Mouse (Mus musculus): ENCODE results near the gene Myt1. TPM values are rescaled to one million over a fixed set of nuclear protein-coding genes. Genes with fewer than 3 reads are reported as not detected.

Gene Myt1
- not detected in 2 replicates for polyA plus RNA-seq (2015; fragmentation: Nextera tagmentation; extraction: Ambion mirVana)

- ATAC-seq (no peak), DNase-seq (no peak)
- Histone ChIP-seq H3K4me1 (ENCODE audit: insufficient read depth) (no peaks in the 10 kb centered on the region), H3K4me2 (ENCODE audit: low read depth, low read length) (no peak within 1 kb of the TSS), H3K36me3 (replicated peaks; ENCODE audit: insufficient read depth, low read length) (no peaks in the 10 kb centered on the region), H3K27me3 (ENCODE audit: insufficient read depth, low read length) (no peaks in the 10 kb centered on the region), H3K27ac (ENCODE audit: low read depth) (no peak within 1 kb of the TSS), H3K4me3 (ENCODE audit: low read depth, low read length) (no peak within 1 kb of the TSS), H3K9ac (replicated peaks) (no peak within 1 kb of the TSS), H3K9me3 (ENCODE audit: low read length) (no peaks in the 10 kb centered on the region)
- no peak for TF ChIP-seq CTCF (IDR thresholded peaks at IDR 0.05; ENCODE audit: low read depth)
- no peak for TF ChIP-seq EP300 (IDR thresholded peaks at IDR 0.05; ENCODE audit: low read depth)
- 52% methylated on average over 8 of the region's 8 CpGs for WGBS (ENCODE audit: insufficient replicate concordance)
These were observed at the start of gene Myt1 for GRCm38 (mm10) chr2:181763006-181763830. Gene Myt1, plus strand, starts transcription at chr2:181763332.

GRCm38 (mm10) chr2:181713749-181714148 lies 49.4 kb upstream of the Myt1 start:
- H3K27me3 ChIP-seq (ENCODE audit: insufficient read depth, low read length): no peaks in the 10 kb centered on the region
- WGBS (ENCODE audit: insufficient replicate concordance): 85% methylated on average over 1 of the region's 1 CpGs
- ATAC-seq (no peak), DNase-seq (no peak)
- no peaks in the 10 kb centered on the region for H3K4me1 ChIP-seq (ENCODE audit: insufficient read depth)
- no peak for TF ChIP-seq EP300 (IDR thresholded peaks at IDR 0.05; ENCODE audit: low read depth)
- no peak for TF ChIP-seq CTCF (IDR thresholded peaks at IDR 0.05; ENCODE audit: low read depth)
- no peaks in the 10 kb centered on the region for H3K9me3 ChIP-seq (ENCODE audit: low read length)
- H3K4me2 ChIP-seq (ENCODE audit: low read depth, low read length): no peak overlapping the region
- H3K27ac ChIP-seq (ENCODE audit: low read depth): no peak overlapping the region
- no peaks in the 10 kb centered on the region for H3K36me3 ChIP-seq (replicated peaks; ENCODE audit: insufficient read depth, low read length)
- H3K9ac ChIP-seq (replicated peaks): no peak overlapping the region
- H3K4me3 ChIP-seq (ENCODE audit: low read depth, low read length): no peak overlapping the region

DNA sequence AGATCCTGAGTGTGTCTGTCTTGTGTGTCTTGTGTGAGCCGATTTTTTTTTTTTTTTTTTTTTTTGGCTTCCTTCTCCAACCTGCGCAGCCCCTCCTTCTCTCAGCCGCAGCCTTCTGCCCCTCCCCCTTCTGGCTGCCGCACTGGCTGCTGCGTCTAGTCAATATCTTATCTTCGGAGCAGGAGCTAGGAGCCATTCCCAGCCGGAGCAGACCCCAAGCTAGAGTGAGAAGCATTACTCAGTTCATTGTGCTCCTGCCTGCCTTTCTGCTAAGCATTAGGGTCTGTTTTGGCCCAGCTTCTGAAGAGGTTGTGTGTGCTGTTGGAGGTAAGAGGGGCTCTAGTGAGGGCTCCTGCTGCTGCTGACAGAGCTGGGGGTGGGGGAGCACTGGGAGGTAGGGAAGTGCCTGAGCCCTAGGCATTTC lies 48.2 kb upstream of the Myt1 start, which contains the start of gene Oprl1:
Oprl1 (plus strand) TSS at position 114 of the 424 bp plus-strand sequence.
- no peaks in the 10 kb centered on the region for H3K9me3 ChIP-seq (ENCODE audit: low read length)
- no peak within 1 kb of the TSS for H3K4me2 ChIP-seq (ENCODE audit: low read depth, low read length)
- no peak within 1 kb of the TSS for H3K9ac ChIP-seq (replicated peaks)
- 4% methylated on average over 7 of the region's 7 CpGs for WGBS (ENCODE audit: insufficient replicate concordance)
- no peaks in the 10 kb centered on the region for H3K4me1 ChIP-seq (ENCODE audit: insufficient read depth)
- H3K27ac ChIP-seq (ENCODE audit: low read depth): no peak within 1 kb of the TSS
- no peak for TF ChIP-seq CTCF (IDR thresholded peaks at IDR 0.05; ENCODE audit: low read depth)
- no peak for TF ChIP-seq EP300 (IDR thresholded peaks at IDR 0.05; ENCODE audit: low read depth)
- no peaks in the 10 kb centered on the region for H3K36me3 ChIP-seq (replicated peaks; ENCODE audit: insufficient read depth, low read length)
- DNase-seq: no peak
- H3K4me3 ChIP-seq (ENCODE audit: low read depth, low read length): no peak within 1 kb of the TSS
- ATAC-seq: no peak
- H3K27me3 ChIP-seq (ENCODE audit: insufficient read depth, low read length): no peaks in the 10 kb centered on the region

DNA sequence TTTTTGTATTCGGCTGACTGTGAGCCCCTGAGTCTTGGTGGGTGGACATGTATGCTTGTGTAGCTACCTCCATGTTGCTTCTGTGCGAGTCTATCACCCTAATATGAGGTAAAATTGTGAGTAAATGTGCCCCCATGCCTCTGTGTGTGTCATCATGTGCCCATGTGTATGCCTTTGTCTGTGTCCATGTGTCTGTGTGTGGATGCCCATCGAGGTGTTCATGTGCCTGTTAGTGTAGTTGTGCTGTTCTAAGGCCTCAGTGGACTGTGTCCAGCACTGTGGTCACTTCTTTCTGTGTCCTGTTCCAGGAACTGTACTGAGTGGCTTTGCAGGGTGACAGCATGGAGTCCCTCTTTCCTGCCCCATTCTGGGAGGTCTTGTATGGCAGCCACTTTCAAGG lies 47.8 kb upstream of the Myt1 start:
- H3K27me3 ChIP-seq (ENCODE audit: insufficient read depth, low read length): no peaks in the 10 kb centered on the region
- no peak for TF ChIP-seq EP300 (IDR thresholded peaks at IDR 0.05; ENCODE audit: low read depth)
- H3K9ac ChIP-seq (replicated peaks): no peak overlapping the region
- DNase-seq (no peak), ATAC-seq (no peak)
- no peak overlapping the region for H3K4me2 ChIP-seq (ENCODE audit: low read depth, low read length)
- H3K36me3 ChIP-seq (replicated peaks; ENCODE audit: insufficient read depth, low read length): no peaks in the 10 kb centered on the region
- no peaks in the 10 kb centered on the region for H3K4me1 ChIP-seq (ENCODE audit: insufficient read depth)
- WGBS (ENCODE audit: insufficient replicate concordance): 60% methylated on average over 3 of the region's 3 CpGs
- no peak overlapping the region for H3K4me3 ChIP-seq (ENCODE audit: low read depth, low read length)
- H3K27ac ChIP-seq (ENCODE audit: low read depth): no peak overlapping the region
- no peaks in the 10 kb centered on the region for H3K9me3 ChIP-seq (ENCODE audit: low read length)

DNA sequence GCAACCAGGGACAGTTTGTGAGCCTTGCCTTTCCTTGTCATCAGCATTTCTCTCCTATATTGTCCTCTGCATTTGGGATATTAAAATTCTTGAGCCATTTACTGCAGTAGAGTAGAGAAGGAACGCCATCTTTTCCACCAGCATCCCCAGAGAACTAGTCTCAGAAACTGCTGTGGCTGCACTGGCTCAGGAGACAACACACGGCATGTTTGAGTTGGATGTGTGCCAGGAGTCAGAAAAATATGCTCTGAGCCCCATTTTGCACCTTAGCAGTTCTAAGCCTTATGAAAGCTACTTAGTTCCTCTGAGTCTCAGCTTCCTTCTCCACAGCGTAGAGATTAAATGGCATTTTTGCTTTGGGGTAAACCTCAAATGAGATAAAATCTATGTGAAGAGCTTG lies 46.1 kb upstream of the Myt1 start:
- no peak overlapping the region for H3K27ac ChIP-seq (ENCODE audit: low read depth)
- WGBS (ENCODE audit: insufficient replicate concordance): 42% methylated on average over 3 of the region's 3 CpGs
- TF ChIP-seq EP300 (IDR thresholded peaks at IDR 0.05; ENCODE audit: low read depth) (no peak), CTCF (IDR thresholded peaks at IDR 0.05; ENCODE audit: low read depth) (no peak)

GRCm38 (mm10) chr2:181720061-181720460 lies 43.1 kb upstream of the Myt1 start:
- Histone ChIP-seq H3K4me2 (ENCODE audit: low read depth, low read length) (no peak overlapping the region), H3K4me1 (ENCODE audit: insufficient read depth) (no peaks in the 10 kb centered on the region), H3K4me3 (ENCODE audit: low read depth, low read length) (no peak overlapping the region), H3K9ac (replicated peaks) (no peak overlapping the region), H3K27ac (ENCODE audit: low read depth) (no peak overlapping the region), H3K36me3 (replicated peaks; ENCODE audit: insufficient read depth, low read length) (no peaks in the 10 kb centered on the region), H3K9me3 (ENCODE audit: low read length) (no peaks in the 10 kb centered on the region), H3K27me3 (ENCODE audit: insufficient read depth, low read length) (no peaks in the 10 kb centered on the region)
- DNase-seq (no peak), ATAC-seq (no peak)
- TF ChIP-seq EP300 (IDR thresholded peaks at IDR 0.05; ENCODE audit: low read depth) (no peak), CTCF (IDR thresholded peaks at IDR 0.05; ENCODE audit: low read depth) (no peak)
- 32% methylated on average over 3 of the region's 3 CpGs for WGBS (ENCODE audit: insufficient replicate concordance)

More for the DNA sequence above, 46.1 kb upstream of the Myt1 start:
- ATAC-seq: no peak
- H3K9me3 ChIP-seq (ENCODE audit: low read length): no peaks in the 10 kb centered on the region
- no peak overlapping the region for H3K4me2 ChIP-seq (ENCODE audit: low read depth, low read length)
- no peak for DNase-seq
- H3K4me1 ChIP-seq (ENCODE audit: insufficient read depth): no peaks in the 10 kb centered on the region
- no peak overlapping the region for H3K9ac ChIP-seq (replicated peaks)
- H3K27me3 ChIP-seq (ENCODE audit: insufficient read depth, low read length): no peaks in the 10 kb centered on the region
- H3K4me3 ChIP-seq (ENCODE audit: low read depth, low read length): no peak overlapping the region
- no peaks in the 10 kb centered on the region for H3K36me3 ChIP-seq (replicated peaks; ENCODE audit: insufficient read depth, low read length)

Measured in liver, postnatal 0 days (tissue).